Mouse (Mus musculus) neural tube, embryonic 12.5 days (tissue): ENCODE measurements around the gene Efna1. TPM values are rescaled to one million over a fixed set of nuclear protein-coding genes. Genes with fewer than 3 reads are reported as not detected.

Experiments
- ATAC-seq: fragments of 200-750 bp; cut with Nextera tagmentation; 2 replicates; pipeline ENCODE4 v1.8.0; 2017; ENCODE audit warnings: low read depth, mild to moderate bottlenecking, moderate TSS enrichment, moderate library complexity; ENCODE audit not compliant: low FRiP score
- H3K27ac ChIP-seq: fragments of 300-500 bp; sonication (generic); 2 replicates; pipeline ENCODE4 v1.5.1; 2016
- H3K27me3 ChIP-seq: fragments of 300-500 bp; sonication (generic); replicated peaks from 2 replicates; pipeline ENCODE4 v1.6.1; 2016; ENCODE audit warnings: mild to moderate bottlenecking
- H3K36me3 ChIP-seq: fragments of 300-500 bp; sonication (generic); 2 replicates; pipeline ENCODE4 v1.6.1; 2016; ENCODE audit warnings: mild to moderate bottlenecking
- H3K4me1 ChIP-seq: fragments of 300-500 bp; sonication (generic); 2 replicates; pipeline ENCODE4 v1.6.1; 2016
- H3K4me2 ChIP-seq: fragments of 300-500 bp; sonication (generic); replicated peaks from 2 replicates; pipeline ENCODE4 v1.6.1; 2016; ENCODE audit warnings: mild to moderate bottlenecking
- H3K4me3 ChIP-seq: fragments of 300-500 bp; sonication (generic); 2 replicates; pipeline ENCODE4 v1.5.1; 2016
- H3K9ac ChIP-seq: fragments of 300-500 bp; sonication (generic); 2 replicates; pipeline ENCODE4 v1.6.1; 2016; ENCODE audit warnings: mild to moderate bottlenecking
- H3K9me3 ChIP-seq: fragments of 300-500 bp; sonication (generic); 2 replicates; pipeline ENCODE4 v1.6.1; 2016; ENCODE audit warnings: mild to moderate bottlenecking
- WGBS: fragments of 180-500 bp; shearing (Covaris S2); methylation state at CpG from one replicate; pipeline ENCODE4 v1.1.7; 2016; 5-methylcytosine and 5-hydroxymethylcytosine counted together
- microRNA counts: library from miRNA; unstranded; fragments of <30 nt; microRNA quantifications from one replicate; lab custom pipeline; 2017
- microRNA-seq: library from miRNA; unstranded; fragments of <30 nt; microRNA quantifications from one replicate; pipeline ENCODE4, GENCODE M21; 2017
- polyA plus RNA-seq: library from polyadenylated mRNA; unstranded; fragments of >200 nt; fragmentation: Nextera tagmentation; extraction: Ambion mirVana; gene quantifications from 2 replicates; pipeline ENCODE4 v1.2.1, GENCODE M21; 2016

The Efna1 gene
- polyA plus RNA-seq, 1 experiment from 2014 or later: 15.9 TPM

DNA sequence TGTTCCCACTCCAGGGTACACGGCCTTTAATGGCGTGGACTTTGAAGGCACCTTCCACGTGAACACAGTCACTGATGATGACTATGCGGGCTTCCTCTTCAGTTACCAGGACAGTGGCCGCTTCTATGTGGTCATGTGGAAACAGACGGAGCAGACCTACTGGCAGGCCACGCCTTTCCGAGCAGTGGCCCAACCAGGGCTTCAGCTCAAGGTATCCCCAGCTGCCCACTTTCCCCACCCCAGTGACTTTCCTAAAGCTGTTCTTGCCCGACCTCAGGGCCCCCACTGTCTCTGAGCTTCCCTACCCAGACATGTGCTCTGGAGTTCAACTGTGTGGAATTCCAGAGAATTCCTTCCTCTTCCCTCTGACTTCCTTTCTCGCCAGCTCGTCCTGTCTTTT is 56.1 kb downstream of the Efna1 start:
- H3K27ac ChIP-seq: peak overlapping the region; percentile 80; the same call in 1 of the 2 replicates
- H3K4me2 ChIP-seq: peak overlapping the region; percentile 85
- H3K9ac ChIP-seq: peak overlapping the region; percentile 77
- H3K36me3 ChIP-seq: peaks cover 24% of the 10 kb centered on the region
- H3K4me1 ChIP-seq: peaks cover 65% of the 10 kb centered on the region
- H3K9me3 ChIP-seq: no peaks in the 10 kb centered on the region
- WGBS: 49% methylated on average over 11 of the region's 11 CpGs
- ATAC-seq: no peak
- no peaks in the 10 kb centered on the region for H3K27me3 ChIP-seq
- peak overlapping the region; percentile 64 for H3K4me3 ChIP-seq

MicroRNA genes within 50 kb of the gene (microRNA counts, 519-probe panel; counts per million panel counts)
- 342 counts per million, percentile 67 among the panel's probes with 10 or more counts for microRNA mmu-miR-92b (lab: Ali Mortazavi, UCI)

Small RNAs within 50 kb of the gene (microRNA-seq; reads per million reads assigned to microRNA genes)
- gene Mir92b: 10,100 reads per million, percentile 96 among the genes with 10 or more reads in this experiment

Other genes starting within 250 kb of the Efna1 start
- 70.2 and 78.8 TPM in 2 replicates for gene Rusc1, start 187.8 kb downstream of the Efna1 start, polyA plus RNA-seq
- gene Gm43738, start 180.0 kb downstream of the Efna1 start, polyA plus RNA-seq: not detected in 2 replicates
- 353 and 354 TPM in 2 replicates for gene Fdps, start 179.2 kb downstream of the Efna1 start, polyA plus RNA-seq
- 0.43 and 0.46 TPM in 2 replicates for gene Pklr, start 145.0 kb downstream of the Efna1 start, polyA plus RNA-seq
- 19.5 and 23.2 TPM in 2 replicates for gene Hcn3, start 120.9 kb downstream of the Efna1 start, polyA plus RNA-seq
- 38.5 and 43.0 TPM in 2 replicates for gene Clk2, start 116.3 kb downstream of the Efna1 start, polyA plus RNA-seq
- 109 and 110 TPM in 2 replicates for gene Scamp3, start 103.7 kb downstream of the Efna1 start, polyA plus RNA-seq
- gene Fam189b, start 98.0 kb downstream of the Efna1 start, polyA plus RNA-seq: 34.1 and 42.5 TPM in 2 replicates
- 44.0 and 50.3 TPM in 2 replicates for gene Gba, start 78.2 kb downstream of the Efna1 start, polyA plus RNA-seq
- gene Thbs3, start 66.0 kb downstream of the Efna1 start, polyA plus RNA-seq: 46.4 and 48.2 TPM in 2 replicates
- 174 TPM in 2 replicates for gene Mtx1, start 54.1 kb downstream of the Efna1 start, polyA plus RNA-seq
- 0.84 and 1.1 TPM in 2 replicates for gene Muc1, start 52.1 kb downstream of the Efna1 start, polyA plus RNA-seq
- gene Krtcap2, start 35.2 kb downstream of the Efna1 start, polyA plus RNA-seq: 232 and 252 TPM in 2 replicates
- 32.4 and 33.5 TPM in 2 replicates for gene Trim46, start 34.8 kb downstream of the Efna1 start, polyA plus RNA-seq
- gene Dpm3, start 21.8 kb downstream of the Efna1 start, polyA plus RNA-seq: 76.4 and 83.4 TPM in 2 replicates
- gene Slc50a1, start 10.6 kb downstream of the Efna1 start, polyA plus RNA-seq: 39.0 and 40.2 TPM in 2 replicates
- gene Efna3, start 41.8 kb upstream of the Efna1 start, polyA plus RNA-seq: 51.3 and 54.7 TPM in 2 replicates
- 15.8 and 17.8 TPM in 2 replicates for gene Efna4, start 56.9 kb upstream of the Efna1 start, polyA plus RNA-seq
- 37.1 and 40.4 TPM in 2 replicates for gene Adam15, start 68.9 kb upstream of the Efna1 start, polyA plus RNA-seq
- gene Dcst2, start 80.8 kb upstream of the Efna1 start, polyA plus RNA-seq: 0.10 and 0.17 TPM in 2 replicates
- gene Dcst1, start 84.1 kb upstream of the Efna1 start, polyA plus RNA-seq: 0.57 and 0.68 TPM in 2 replicates
- gene Zbtb7b, start 113.6 kb upstream of the Efna1 start, polyA plus RNA-seq: 0.70 and 0.71 TPM in 2 replicates
- 0.37 and 0.46 TPM in 2 replicates for gene Lenep, start 121.7 kb upstream of the Efna1 start, polyA plus RNA-seq
- 33.4 and 35.0 TPM in 2 replicates for gene Flad1, start 130.7 kb upstream of the Efna1 start, polyA plus RNA-seq
- gene Cks1b, start 137.2 kb upstream of the Efna1 start, polyA plus RNA-seq: 252 and 272 TPM in 2 replicates
- gene Shc1, start 137.3 kb upstream of the Efna1 start, polyA plus RNA-seq: 51.4 and 57.5 TPM in 2 replicates
- gene Pygo2, start 149.1 kb upstream of the Efna1 start, polyA plus RNA-seq: 55.9 and 57.3 TPM in 2 replicates
- gene Pbxip1, start 155.6 kb upstream of the Efna1 start, polyA plus RNA-seq: 15.5 and 16.8 TPM in 2 replicates
- 81.6 and 84.1 TPM in 2 replicates for gene Pmvk, start 173.4 kb upstream of the Efna1 start, polyA plus RNA-seq
- gene Kcnn3, start 239.0 kb upstream of the Efna1 start, polyA plus RNA-seq: 2.7 and 3.4 TPM in 2 replicates